Mouse (Mus musculus) G1E (cell line): Measurements from ENCODE around the gene Fam110a.

Experiments
- CTCF ChIP-seq: IDR thresholded peaks from 2 replicates; pipeline ENCODE4 v1.5.1; 2012; ENCODE audit warnings: low read depth, low read length, inconsistent platforms, mixed read lengths
- GATA1 ChIP-seq: IDR thresholded peaks from 2 replicates; pipeline ENCODE4 v1.6.1; 2012; ENCODE audit warnings: borderline replicate concordance, low read length, inconsistent platforms, mixed read lengths

- no peak for TF ChIP-seq GATA1
- TF ChIP-seq CTCF = no peak
Measured at GRCm38 (mm10) chr2:151984019-151984418, 4.0 kb upstream of the Fam110a start.
